Mouse (Mus musculus) retina, postnatal 1 day (tissue): ENCODE data around the gene Ceacam16.

Experiments
- DNase-seq: peaks from one replicate; pipeline ENCODE4 v3.0.0-alpha.2; 2012

Gene Ceacam16

GRCm38 (mm10) chr7:19861199-19861598, at the start of gene Ceacam16:
TSS of gene Ceacam16 (minus strand) at chr7:19861299.
- no peak for DNase-seq

DNA sequence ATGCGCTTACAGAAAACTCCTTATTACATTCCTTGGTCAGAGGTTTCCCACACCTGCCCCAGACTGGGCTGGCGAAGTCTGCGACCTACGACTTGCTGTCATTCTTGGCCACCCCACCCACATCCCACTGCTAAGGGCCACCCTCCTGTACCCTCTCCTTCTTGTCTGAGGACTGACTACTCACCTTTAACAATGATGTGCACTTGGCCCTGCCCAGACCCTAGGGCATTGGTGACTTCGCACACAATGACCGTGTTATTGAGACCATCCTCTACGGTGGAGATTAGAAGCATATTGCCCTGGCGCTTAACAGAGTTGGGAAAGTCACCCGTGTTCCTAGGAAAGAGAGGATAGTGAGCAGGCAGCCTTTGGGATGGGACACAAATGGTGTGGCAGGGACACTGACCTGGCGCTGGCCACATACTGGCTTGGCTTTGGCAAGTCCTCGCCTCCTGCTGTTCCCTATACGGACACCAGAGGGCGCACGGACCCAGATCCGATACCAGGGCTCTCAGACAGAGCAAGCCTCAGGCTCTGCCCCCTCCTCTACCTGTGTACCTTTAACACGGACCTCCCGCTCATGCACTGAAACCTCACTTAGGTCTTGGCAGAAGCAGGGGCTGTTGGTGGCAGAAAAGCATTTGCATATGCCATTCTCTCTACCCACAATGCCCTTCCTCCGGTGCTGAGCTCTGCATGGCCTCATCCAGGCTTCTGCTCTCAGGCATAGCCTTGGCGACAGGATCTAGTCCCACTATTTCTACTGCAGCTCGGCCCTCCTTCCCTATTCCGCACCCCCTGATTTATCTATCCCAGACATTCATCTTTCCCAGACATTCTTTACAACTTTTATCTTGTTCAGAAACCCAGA, 49.6 kb upstream of the Ceacam16 start:
- DNase-seq: peak; percentile 75

GRCm38 (mm10) chr7:19889881-19890280, 28.8 kb upstream of the Ceacam16 start:
- DNase-seq: peak; percentile 48

- DNase-seq: no peak
Observed at GRCm38 (mm10) chr7:19887849-19888248, 26.8 kb upstream of the Ceacam16 start, which contains the start of gene Ceacam19. TSS of gene Ceacam19 (minus strand) at chr7:19887965.

DNA sequence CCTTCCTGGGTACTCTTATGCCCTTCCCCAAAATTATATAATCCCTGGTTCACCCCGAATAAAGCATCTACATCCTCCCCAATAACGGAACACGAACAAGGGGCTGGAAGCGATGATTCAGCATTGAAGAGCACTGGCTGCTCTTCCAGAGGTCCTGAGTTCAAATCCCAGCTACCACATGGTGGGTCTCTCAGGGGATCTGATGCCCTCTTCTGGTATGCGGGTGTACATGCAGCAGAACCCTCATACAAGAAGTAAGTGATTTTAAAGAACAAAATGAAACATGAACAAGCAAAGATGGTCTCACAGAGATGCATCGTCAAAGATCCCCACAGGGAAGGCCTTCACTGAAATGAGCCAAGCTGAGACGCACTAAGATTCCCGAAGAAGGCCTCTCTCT, 19.7 kb upstream of the Ceacam16 start:
- DNase-seq: no peak

DNA sequence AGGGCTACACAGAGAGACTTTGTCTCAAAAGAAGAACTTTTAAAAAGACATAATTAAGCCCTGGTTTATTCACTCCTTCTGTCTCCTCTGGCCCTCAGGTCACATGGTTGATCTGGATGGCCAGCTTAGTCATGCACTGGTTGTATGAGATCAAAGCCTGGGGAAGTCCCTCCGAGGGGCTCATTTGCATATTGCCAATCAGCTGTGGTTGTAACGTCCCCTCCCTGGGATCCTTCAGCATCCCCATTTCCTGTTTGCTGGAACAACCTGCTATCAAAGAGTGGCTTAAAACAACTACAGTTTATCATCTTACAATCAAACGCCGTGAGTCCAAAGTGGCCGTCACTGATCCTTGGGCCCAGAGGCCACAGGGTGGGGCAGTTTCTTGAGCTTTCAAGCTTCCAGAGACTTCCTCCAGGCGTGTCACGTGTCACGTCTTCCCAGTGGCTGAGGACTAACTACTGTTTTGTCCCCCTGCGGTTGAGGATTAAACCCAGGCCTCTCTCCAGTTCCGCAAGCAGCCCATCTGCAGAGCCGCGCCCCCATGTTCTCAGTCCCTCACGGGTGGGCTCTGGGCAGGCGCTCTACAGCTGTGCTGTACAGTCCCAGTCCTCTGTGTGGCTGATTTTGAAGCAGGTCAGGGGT, 15.8 kb upstream of the Ceacam16 start:
- peak; percentile 6 for DNase-seq

GRCm38 (mm10) chr7:19875948-19876682, 15.0 kb upstream of the Ceacam16 start:
- DNase-seq: peak; percentile 73

GRCm38 (mm10) chr7:19871943-19872601, 11.0 kb upstream of the Ceacam16 start:
- peak; percentile 18 for DNase-seq

DNA sequence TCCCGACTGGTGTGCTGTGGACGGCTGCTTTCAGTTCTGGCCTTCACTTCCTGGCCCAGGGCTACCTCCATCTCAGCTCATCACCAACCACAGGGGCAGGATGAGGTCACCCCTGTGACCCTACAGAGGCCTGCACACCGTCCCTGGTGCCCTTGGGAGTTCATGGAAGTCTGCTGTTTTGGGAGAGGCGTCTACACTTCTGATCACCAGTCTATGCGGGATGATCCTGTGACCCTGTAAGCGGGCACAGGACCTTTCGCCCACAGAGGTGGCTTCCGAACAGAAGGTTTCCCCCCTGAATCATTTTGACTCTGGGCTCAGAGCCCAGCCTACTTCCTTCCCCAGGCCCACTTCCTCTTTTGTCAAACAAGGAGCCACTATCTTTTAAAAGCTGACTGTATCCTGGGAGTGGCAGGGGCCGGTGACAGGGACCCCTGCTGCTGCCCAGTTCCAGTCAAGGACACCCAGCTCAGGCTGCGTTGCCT, 10.1 kb upstream of the Ceacam16 start:
- DNase-seq: no peak

GRCm38 (mm10) chr7:19867751-19868399, 6.8 kb upstream of the Ceacam16 start:
- DNase-seq: no peak

GRCm38 (mm10) chr7:19866490-19866889, 5.4 kb upstream of the Ceacam16 start:
- DNase-seq: no peak

DNA sequence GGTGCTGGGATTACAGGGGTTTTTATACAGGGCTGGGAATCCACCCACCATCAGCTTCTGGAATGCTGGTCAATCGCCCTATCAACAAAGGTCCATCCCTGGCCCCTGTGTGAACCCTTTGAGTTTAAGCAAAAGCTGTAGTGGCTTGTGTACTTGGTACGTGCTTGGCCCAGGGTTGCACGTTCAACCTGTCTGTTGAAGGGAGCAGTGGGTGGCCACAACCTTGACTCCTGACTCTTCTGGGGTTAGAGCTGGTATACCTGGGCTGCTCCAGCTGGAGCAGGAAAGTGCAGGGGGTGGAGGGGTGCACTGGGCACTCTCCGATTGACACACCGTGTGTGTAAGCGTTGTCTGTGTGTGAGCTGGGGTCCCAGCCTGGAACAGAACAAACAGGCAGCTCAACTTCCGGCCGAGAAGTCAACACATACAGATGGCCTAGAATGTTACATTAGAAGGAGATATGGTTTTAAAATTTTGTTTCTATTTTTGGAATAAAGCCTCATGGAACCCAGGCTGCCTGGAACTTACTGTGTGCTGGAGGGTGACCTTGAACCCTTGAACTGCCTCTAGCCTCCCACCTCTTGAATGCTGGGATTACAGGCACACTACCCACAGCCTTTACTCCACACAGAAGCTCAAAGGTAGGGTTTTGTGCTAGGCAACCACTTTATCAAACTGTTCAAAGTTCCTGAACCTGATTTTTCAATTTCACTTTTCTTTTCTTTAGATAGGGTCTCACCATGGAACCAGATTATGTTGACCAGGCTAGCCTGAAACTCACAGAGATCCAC, 4.3 kb upstream of the Ceacam16 start:
- no peak for DNase-seq

- no peak for DNase-seq
Observed at GRCm38 (mm10) chr7:19864241-19864640, 3.1 kb upstream of the Ceacam16 start.

- no peak for DNase-seq
Observed at GRCm38 (mm10) chr7:19859740-19860139, 1.4 kb downstream of the Ceacam16 start.

DNA sequence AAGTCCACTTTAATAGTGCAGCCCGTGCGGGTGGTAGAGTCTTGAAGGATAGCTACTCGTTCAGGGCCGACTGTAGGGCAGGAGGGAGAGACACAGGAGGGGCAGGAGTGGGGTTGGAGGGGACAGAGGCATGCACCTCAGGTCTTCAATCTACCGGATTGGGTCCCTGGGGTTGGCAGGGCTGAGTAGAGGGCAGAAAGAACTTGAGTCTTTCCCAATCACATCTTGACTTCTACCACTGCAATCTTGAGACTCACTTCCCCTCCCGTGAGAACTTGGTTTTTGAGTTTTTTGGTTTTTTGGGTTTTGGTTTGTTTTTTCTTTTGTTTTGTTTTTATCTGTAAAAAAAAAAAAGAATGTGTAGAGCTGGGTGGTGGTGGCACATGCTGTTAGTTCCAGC, 4.8 kb downstream of the Ceacam16 start:
- DNase-seq: no peak

- no peak for DNase-seq
Observed at GRCm38 (mm10) chr7:19855663-19856062, 5.4 kb downstream of the Ceacam16 start.

GRCm38 (mm10) chr7:19853526-19853925, 7.6 kb downstream of the Ceacam16 start:
- no peak for DNase-seq

DNA sequence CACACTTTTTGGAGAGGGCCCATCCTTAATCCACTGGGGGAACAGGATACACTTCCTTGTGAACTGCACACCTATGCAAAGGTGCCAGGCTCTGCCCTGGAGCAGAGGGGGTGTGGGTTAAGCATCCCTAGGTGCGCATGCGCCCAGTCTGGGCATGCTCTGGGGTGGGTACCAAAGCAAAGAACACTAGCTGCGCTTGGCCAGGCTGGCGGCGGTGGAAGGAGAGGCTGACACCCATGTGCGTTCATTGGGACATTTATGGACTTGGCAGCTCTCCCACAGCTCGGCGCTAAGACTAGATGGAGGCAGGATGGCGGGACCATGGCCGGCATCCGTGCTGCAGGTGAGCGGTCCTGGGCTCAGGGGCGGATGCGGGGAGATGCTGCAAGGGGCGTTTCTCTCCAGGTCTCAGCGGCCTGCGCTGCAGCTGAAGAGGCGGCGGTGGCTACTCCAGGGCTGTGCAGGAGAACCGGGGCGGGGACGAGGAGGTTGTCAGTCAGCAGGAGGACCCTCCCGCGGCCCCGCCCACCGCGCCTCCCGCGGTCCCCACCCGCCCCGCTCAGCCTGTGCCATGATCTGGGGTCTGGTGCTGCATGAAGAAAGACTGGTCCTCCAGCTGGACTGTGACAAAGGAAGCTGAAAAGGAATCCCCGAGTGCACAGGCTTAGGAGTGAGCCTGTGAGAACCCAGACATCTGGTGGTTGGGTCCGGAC, 9.1 kb downstream of the Ceacam16 start, which contains the start of gene Gm19345:
Gm19345 (plus strand) TSS at position 146 of the 713 bp plus-strand sequence.
- DNase-seq: peak; percentile 63

DNA sequence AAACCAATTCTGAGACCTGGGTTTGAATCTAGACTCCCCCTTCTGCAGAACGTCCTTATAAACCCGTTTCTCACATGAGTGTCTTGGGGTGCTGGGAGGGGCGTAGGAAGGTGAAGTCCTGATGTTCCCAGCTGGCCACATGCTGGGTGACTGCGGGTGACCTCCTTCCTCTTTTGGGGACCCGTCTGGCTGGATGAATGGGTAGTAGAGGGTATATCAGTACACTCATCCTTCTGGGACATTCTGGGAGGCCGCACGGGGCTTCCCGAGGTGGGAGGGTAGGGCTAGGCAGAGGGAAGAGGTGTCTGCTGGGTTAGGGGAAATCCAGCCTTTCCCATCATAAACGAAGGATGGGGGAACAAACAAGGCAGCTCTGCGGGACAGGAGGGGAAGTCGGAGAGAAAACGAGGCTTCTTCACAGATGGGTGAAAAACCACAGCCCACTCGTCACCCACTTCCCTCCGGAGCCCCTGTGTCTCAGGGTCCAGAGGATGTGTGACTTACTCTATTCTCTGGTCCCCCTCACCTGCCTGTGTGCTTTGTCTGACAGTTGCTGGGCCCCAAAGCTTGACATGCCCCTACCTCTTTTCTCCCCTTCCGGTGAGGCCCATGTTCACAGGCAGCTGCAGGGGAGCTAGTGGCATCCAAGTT, 16.5 kb downstream of the Ceacam16 start:
- DNase-seq: no peak

DNA sequence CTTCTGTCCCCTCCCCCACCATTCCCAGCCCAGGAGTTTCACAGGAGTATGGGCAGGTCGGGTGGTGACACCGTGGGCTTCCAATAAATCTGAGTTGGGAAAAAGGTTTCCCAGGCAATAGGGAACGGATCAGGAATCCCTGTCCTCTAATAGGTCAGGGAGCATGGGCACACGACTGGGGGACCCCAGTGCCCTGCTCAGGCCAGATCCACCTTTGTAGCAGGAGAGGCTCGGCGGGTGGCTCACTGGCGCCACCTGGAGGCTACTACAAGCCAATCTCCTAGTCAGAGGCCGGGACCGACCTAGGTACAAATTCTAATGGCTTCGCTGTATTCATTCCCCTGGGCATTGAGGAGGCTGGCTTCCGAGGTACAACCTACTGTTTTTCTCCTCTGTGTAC, 17.5 kb downstream of the Ceacam16 start:
- DNase-seq: peak; percentile 64
